Mouse (Mus musculus) adrenal gland, adult 8-10 months (tissue): Measurements from ENCODE around the gene Dyrk4. TPM values are rescaled to one million over a fixed set of nuclear protein-coding genes. Genes with fewer than 3 reads are reported as not detected.

Source experiments
- DNase-seq: peaks from one replicate; pipeline ENCODE4 v3.0.0; 2022
- total RNA-seq, 4 experiments: library from RNA; stranded (reverse); gene quantifications; 2 replicates each; pipeline ENCODE4 v1.2.4; 2022

Dyrk4 gene
- not detected for total RNA-seq

GRCm38 (mm10) chr6:126921111-126921881, at the start of gene Dyrk4:
Gene Dyrk4 (minus strand): TSS chr6:126921839.
- DNase-seq: no peak

- no peak for DNase-seq
These were observed 44.8 kb upstream of the Dyrk4 start for GRCm38 (mm10) chr6:126966241-126967026.

GRCm38 (mm10) chr6:126963426-126963825, 41.8 kb upstream of the Dyrk4 start:
- no peak for DNase-seq

- no peak for DNase-seq
These were observed 41.1 kb upstream of the Dyrk4 start for GRCm38 (mm10) chr6:126962709-126963108.

- no peak for DNase-seq
These were observed 39.9 kb upstream of the Dyrk4 start for GRCm38 (mm10) chr6:126961371-126962018.

GRCm38 (mm10) chr6:126955734-126956133, 34.1 kb upstream of the Dyrk4 start:
- DNase-seq: peak; percentile 36

- DNase-seq: no peak
These were observed 26.7 kb upstream of the Dyrk4 start for GRCm38 (mm10) chr6:126948336-126948735.

GRCm38 (mm10) chr6:126940451-126940850, 18.8 kb upstream of the Dyrk4 start:
- DNase-seq: no peak

GRCm38 (mm10) chr6:126939487-126940171, 18.0 kb upstream of the Dyrk4 start, which contains the start of the genes Rad51ap1 and D6Wsu163e:
Gene Rad51ap1 (minus strand): TSS chr6:126939587.
Gene D6Wsu163e (plus strand): TSS chr6:126939962.
- peak; percentile 90 for DNase-seq

GRCm38 (mm10) chr6:126938853-126939486, 17.3 kb upstream of the Dyrk4 start:
- DNase-seq: no peak

GRCm38 (mm10) chr6:126938047-126938446, 16.4 kb upstream of the Dyrk4 start:
- DNase-seq: no peak

GRCm38 (mm10) chr6:126932896-126933295, 11.3 kb upstream of the Dyrk4 start:
- DNase-seq: no peak

- no peak for DNase-seq
These were observed 6.7 kb downstream of the Dyrk4 start for GRCm38 (mm10) chr6:126914928-126915327.

- no peak for DNase-seq
These were observed 10.9 kb downstream of the Dyrk4 start for GRCm38 (mm10) chr6:126910727-126911126.

GRCm38 (mm10) chr6:126907876-126908275, 13.8 kb downstream of the Dyrk4 start:
- no peak for DNase-seq

GRCm38 (mm10) chr6:126907378-126907777, 14.3 kb downstream of the Dyrk4 start:
- DNase-seq: no peak

GRCm38 (mm10) chr6:126877118-126877517, 44.5 kb downstream of the Dyrk4 start:
- no peak for DNase-seq

GRCm38 (mm10) chr6:126852881-126853280, 68.8 kb downstream of the Dyrk4 start, which contains the start of gene Akap3:
Gene Akap3 (plus strand): TSS chr6:126853098.
- no peak for DNase-seq

GRCm38 (mm10) chr6:126848712-126849704, 72.6 kb downstream of the Dyrk4 start, which contains the start of gene Ndufa9:
Gene Ndufa9 (minus strand): TSS chr6:126849136.
- peak; percentile 91 for DNase-seq

GRCm38 (mm10) chr6:126836628-126837027, 85.0 kb downstream of the Dyrk4 start:
- DNase-seq: no peak
